Mouse (Mus musculus): ENCODE results near the gene Ssr4.

DNA sequence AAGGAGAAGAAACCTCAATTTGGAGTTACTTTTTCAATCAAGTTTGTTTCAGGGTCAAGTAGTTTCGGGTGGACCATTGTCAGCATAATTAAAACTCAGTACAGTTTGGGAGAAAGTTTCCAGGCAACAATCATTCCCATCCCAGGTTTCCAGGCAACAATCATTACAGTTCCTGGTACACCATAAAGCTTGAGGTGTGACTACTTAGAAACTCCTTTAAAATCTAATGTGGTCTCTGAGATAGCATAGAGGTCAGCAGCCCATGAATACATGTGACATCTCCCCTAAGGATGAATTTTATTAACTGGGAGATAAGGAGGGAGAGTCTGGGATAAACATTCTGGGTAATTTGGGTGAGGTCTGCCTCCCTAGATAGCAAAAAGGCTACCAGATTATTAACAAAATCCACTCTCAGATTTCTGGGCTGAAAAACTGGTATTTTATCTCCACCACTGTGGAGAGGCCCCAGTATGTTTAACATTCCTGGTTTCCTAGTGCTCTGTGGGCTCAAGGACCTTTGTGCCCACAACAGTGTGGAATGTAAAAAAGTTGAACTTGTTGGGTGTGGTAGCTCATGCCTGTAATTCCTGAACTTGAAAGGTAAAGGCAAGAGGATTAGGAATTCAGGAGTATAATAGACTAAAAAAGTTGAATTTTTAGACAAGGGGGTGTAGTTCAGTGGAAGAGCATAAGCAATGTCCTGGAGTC lies 41.9 kb upstream of the Ssr4 start:
- TF ChIP-seq RAD21 (IDR thresholded peaks at IDR 0.05; ENCODE audit: low read depth, low read length) (no peak), CTCF (conservative IDR thresholded peaks at IDR 0.05 in 1 of 2, IDR thresholded peaks at IDR 0.05 in 1 of 2; ENCODE audit: low read depth in 2 of 2, low read length in 2 of 2) (no peak), ZC3H11A (IDR thresholded peaks at IDR 0.05; ENCODE audit: low read depth, low read length) (no peak), EP300 (IDR thresholded peaks at IDR 0.05; ENCODE audit: low read length) (no peak), POLR2A (IDR thresholded peaks at IDR 0.05; ENCODE audit: low read depth, low read length) (no peak), POLR2AphosphoS2 (IDR thresholded peaks at IDR 0.05; ENCODE audit: low read depth, low read length) (no peak), MAZ (IDR thresholded peaks at IDR 0.05; ENCODE audit: low read depth, low read length) (no peak), MAFK (IDR thresholded peaks at IDR 0.05; ENCODE audit: insufficient replicate concordance, low read length) (no peak), MAX (IDR thresholded peaks at IDR 0.05; ENCODE audit: low read length) (no peak), TCF12 (IDR thresholded peaks at IDR 0.05; ENCODE audit: low read depth, low read length) (no peak), USF2 (conservative IDR thresholded peaks at IDR 0.05; ENCODE audit: low read depth, low read length) (no peak), ELF1 (IDR thresholded peaks at IDR 0.05; ENCODE audit: low read depth, low read length) (no peak), NRF1 (IDR thresholded peaks at IDR 0.05; ENCODE audit: low read depth, low read length) (no peak)

Data from CH12.LX (cell line).